Mouse (Mus musculus) heart, embryonic 12.5 days (tissue): Measurements from ENCODE around the gene Tpd52l1. TPM values are rescaled to one million over a fixed set of nuclear protein-coding genes. Genes with fewer than 3 reads are reported as not detected.

Source experiments
- ATAC-seq: fragments of 200-750 bp; cut with Nextera tagmentation; 2 replicates; pipeline ENCODE4 v1.8.0; 2017; ENCODE audit warnings: moderate TSS enrichment, moderate library complexity; ENCODE audit not compliant: insufficient number of reproducible peaks, low FRiP score
- H3K27ac ChIP-seq: fragments of 300-500 bp; sonication (generic); 2 replicates; pipeline ENCODE4 v1.5.1; 2016; ENCODE audit warnings: mild to moderate bottlenecking, moderate library complexity; ENCODE audit not compliant: poor library complexity, severe bottlenecking
- H3K27me3 ChIP-seq: fragments of 300-500 bp; sonication (generic); replicated peaks from 2 replicates; pipeline ENCODE4 v1.6.1; 2016; ENCODE audit warnings: mild to moderate bottlenecking, moderate library complexity
- H3K36me3 ChIP-seq: fragments of 300-500 bp; sonication (generic); 2 replicates; pipeline ENCODE4 v1.6.1; 2016; ENCODE audit warnings: mild to moderate bottlenecking, moderate library complexity
- H3K4me1 ChIP-seq: fragments of 300-500 bp; sonication (generic); replicated peaks from 2 replicates; pipeline ENCODE4 v1.6.1; 2016; ENCODE audit warnings: mild to moderate bottlenecking
- H3K4me2 ChIP-seq: fragments of 300-500 bp; sonication (generic); 2 replicates; pipeline ENCODE4 v1.6.1; 2016; ENCODE audit warnings: mild to moderate bottlenecking, moderate library complexity
- H3K4me3 ChIP-seq: fragments of 300-500 bp; sonication (generic); 2 replicates; pipeline ENCODE4 v1.5.1; 2016; ENCODE audit warnings: mild to moderate bottlenecking
- H3K9ac ChIP-seq: fragments of 300-500 bp; sonication (generic); 2 replicates; pipeline ENCODE4 v1.6.1; 2016; ENCODE audit warnings: mild to moderate bottlenecking, moderate library complexity
- H3K9me3 ChIP-seq: fragments of 300-500 bp; sonication (generic); replicated peaks from 2 replicates; pipeline ENCODE4 v1.6.1; 2016; ENCODE audit warnings: mild to moderate bottlenecking, moderate library complexity
- WGBS: fragments of 180-500 bp; shearing (Covaris S2); methylation state at CpG from one replicate; pipeline ENCODE4 v1.1.7; 2016; 5-methylcytosine and 5-hydroxymethylcytosine counted together
- polyA plus RNA-seq: library from polyadenylated mRNA; unstranded; fragments of >200 nt; fragmentation: Nextera tagmentation; extraction: Ambion mirVana; gene quantifications from 2 replicates; pipeline ENCODE4 v1.2.1, GENCODE M21; 2016

Gene Tpd52l1
- polyA plus RNA-seq, 1 experiment from 2014 or later: 16.5 TPM

DNA sequence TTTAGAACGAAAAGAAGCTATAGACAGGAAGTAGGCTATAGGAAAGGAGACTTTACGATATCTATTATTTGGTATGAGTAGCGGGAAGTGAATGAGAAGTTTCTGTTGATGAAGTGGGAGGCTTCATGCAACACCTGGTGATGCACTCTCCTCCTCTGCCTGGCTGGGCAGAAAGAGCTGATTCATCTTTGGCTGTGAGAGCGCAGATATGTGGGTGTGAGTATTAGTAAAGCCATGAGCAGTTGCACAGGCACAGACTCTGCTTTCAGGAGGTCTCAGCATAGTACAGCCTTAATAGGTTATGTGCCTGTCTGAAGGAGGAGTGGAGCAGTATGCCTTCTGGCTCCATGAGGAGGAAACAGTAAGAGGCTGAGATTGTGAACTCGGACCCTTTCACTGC, 109.3 kb downstream of the Tpd52l1 start:
- Histone ChIP-seq H3K27ac (no peak overlapping the region), H3K4me2 (no peak overlapping the region), H3K4me1 (0 out of 2 replicates have a peak, but pooled peaks cover 1% of the 10 kb centered on the region), H3K27me3 (no peaks in the 10 kb centered on the region), H3K9ac (no peak overlapping the region), H3K36me3 (no peaks in the 10 kb centered on the region), H3K9me3 (no peaks in the 10 kb centered on the region), H3K4me3 (no peak overlapping the region)
- WGBS: 77% methylated on average over 5 of the region's 5 CpGs
- ATAC-seq: no peak

DNA sequence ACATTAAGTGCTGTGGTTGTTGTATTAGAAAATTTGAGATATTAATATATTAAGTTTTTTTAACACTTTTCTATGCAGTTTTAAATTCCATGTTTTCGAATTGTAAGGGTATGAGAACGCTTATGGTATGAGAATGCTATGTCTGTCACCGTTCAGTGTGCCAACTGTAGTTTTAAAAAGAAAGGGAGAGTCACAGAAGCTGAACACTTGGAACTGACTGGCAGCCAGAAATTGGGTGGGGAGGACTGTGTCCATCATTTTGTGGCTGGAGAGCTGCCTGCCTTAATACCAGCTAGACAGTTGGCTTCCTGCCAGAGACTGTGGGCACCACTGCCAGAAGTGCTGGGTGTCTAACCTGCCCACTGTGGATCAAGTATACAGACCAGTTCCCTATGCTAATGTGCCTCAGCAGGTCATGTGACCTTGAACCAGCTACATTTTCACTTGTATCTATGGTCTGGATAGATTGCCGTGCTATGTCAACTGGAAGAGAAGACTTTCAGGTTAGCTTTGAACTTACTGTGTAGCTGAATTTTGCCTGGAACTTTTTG, 114.5 kb downstream of the Tpd52l1 start:
- Histone ChIP-seq H3K9ac (no peak overlapping the region), H3K9me3 (no peaks in the 10 kb centered on the region), H3K4me1 (0 out of 2 replicates have a peak, but pooled peaks cover 4% of the 10 kb centered on the region), H3K4me3 (no peak overlapping the region), H3K36me3 (peaks cover 16% of the 10 kb centered on the region), H3K27ac (no peak overlapping the region), H3K27me3 (no peaks in the 10 kb centered on the region), H3K4me2 (no peak overlapping the region)
- WGBS: 80% methylated on average over 4 of the region's 4 CpGs
- ATAC-seq: no peak

DNA sequence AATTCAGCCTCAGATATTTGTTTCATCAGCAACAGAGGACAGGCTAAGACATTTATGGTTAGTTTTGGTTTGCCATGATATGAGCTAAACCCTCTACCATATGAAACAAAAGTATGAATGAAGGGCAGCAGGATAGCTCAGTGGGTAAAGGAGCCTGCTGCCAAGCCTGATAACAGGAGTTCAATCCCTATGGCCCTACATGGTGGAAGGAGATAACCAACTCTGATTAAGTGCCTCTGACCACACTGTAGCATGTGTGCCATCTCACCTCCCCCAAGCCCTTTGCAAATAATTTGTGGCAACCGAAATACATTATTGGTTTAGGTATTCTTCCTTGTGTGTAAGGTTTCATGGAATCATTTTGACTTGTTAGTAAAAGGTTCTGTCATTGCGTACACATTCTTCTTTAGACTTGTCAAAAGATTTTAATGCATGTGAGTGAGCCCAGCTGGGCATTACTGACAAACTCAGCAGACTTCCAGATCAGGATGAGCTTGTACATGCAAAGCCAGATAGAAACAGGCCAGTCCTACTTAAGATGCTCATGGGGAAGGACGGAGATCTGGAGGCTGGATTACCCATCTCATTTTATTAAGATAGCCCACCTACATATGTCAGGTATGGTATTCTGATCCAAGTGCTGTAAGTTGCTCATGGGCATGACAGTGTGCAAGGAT, 115.3 kb downstream of the Tpd52l1 start:
- Histone ChIP-seq H3K9me3 (no peaks in the 10 kb centered on the region), H3K27ac (no peak overlapping the region), H3K4me3 (no peak overlapping the region), H3K36me3 (peaks cover 25% of the 10 kb centered on the region), H3K27me3 (no peaks in the 10 kb centered on the region), H3K4me2 (no peak overlapping the region), H3K4me1 (0 out of 2 replicates have a peak, but pooled peaks cover 4% of the 10 kb centered on the region), H3K9ac (no peak overlapping the region)
- no peak for ATAC-seq
- 87% methylated on average over 3 of the region's 3 CpGs for WGBS

DNA sequence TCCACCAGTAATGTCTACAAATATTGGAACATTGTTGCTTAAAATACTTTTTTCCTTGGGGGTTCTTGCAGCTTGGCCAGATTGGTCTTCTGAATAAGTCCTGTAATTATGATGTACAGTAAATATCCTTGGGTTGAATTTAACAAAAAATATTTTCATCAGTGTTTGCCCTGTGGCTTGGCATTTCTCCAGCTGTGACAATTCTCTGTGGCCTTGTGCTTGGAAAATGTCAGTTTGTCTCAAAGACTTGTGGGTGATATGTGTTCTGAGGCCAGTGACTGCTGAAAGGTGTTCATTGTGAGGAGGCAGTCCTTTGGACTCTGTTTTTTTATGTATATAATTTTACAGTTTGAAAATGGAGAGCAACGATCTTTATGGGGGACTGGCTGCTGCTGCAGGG, 116.3 kb downstream of the Tpd52l1 start:
- no peak overlapping the region for H3K4me3 ChIP-seq
- no peak overlapping the region for H3K4me2 ChIP-seq
- 0 out of 2 replicates have a peak, but pooled peaks cover 4% of the 10 kb centered on the region for H3K4me1 ChIP-seq
- no peak overlapping the region for H3K9ac ChIP-seq
- H3K36me3 ChIP-seq: peaks cover 30% of the 10 kb centered on the region
- H3K9me3 ChIP-seq: no peaks in the 10 kb centered on the region
- ATAC-seq: no peak
- no peaks in the 10 kb centered on the region for H3K27me3 ChIP-seq
- H3K27ac ChIP-seq: no peak overlapping the region
- 84% methylated on average over 1 of the region's 1 CpGs for WGBS

DNA sequence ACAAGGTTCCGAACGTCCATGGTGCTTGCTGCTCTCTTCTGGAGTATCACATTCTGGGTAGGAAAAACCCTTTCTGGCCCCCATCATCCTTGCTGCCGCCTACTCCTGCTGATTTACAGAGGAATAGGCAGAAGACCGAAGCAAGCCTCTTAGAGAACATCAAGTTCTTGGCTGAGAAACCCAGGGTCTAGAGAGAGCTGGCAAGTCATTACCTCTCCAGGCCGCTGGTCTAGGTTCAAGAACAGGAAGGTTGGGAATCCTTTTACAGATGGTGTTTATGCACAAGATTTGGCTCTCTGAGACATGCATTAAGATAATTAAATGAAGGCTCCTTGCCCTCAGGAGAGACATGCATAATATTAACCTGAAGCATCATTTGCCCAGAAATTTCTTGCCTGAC, 127.3 kb downstream of the Tpd52l1 start:
- 81% methylated on average over 5 of the region's 5 CpGs for whole genome bisulfite sequencing
- Histone ChIP-seq H3K9ac (no peak overlapping the region), H3K9me3 (no peaks in the 10 kb centered on the region), H3K27me3 (no peaks in the 10 kb centered on the region), H3K4me1 (peaks cover 3% of the 10 kb centered on the region; the same call in 1 of the 2 replicates), H3K36me3 (peaks cover 40% of the 10 kb centered on the region), H3K4me2 (no peak overlapping the region), H3K4me3 (no peak overlapping the region), H3K27ac (no peak overlapping the region)
- ATAC-seq: no peak

DNA sequence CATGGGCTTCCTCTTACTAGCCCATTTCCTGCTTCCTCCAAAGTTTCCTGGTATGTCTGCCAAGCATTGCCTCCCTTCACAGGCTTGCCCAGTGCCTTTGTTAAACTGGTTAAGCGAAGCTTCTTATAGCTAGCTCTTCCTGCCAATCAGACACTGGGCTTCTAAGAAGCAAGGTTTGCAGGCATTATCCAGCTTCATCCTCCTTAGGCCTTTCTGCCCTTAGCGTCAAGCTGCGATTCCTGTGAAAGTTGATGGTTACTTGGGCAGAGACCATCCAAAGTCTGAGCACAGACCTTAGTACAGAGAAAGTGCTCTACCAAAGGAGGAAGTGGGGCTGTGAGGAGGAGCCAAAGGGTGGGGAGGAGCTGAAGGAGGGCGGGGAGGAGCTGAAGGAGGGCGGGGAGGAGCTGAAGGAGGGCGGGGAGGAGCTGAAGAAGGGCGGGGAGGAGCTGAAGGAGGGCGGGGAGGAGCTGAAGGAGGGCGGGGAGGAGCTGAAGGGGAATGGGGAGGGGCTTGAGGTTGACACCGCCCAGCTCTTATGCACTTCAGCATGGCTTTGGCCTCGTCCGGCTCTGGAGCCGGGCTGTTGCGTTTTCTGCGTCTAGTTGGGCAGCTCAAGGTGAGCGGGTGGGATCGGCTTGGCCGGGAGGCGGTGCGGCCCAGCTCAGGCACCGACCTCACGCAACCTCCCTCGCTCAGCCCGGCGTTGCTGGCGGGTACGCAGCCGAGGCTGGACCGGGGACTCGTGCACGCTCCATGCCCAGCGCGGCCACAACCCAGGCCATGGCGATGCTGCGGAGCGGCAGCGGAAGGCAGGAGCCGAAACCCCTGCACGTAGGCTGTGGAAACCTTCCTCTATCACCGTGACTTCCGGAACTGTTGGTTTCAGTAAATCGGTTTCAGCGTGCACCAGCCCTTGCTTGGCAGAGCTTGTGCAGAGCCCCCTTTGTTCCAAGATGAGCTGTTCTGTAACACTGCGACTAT, 132.6 kb downstream of the Tpd52l1 start, which contains the start of gene Hddc2:
Gene Hddc2, plus strand, starts transcription at position 519 of the 984 bp plus-strand sequence.
- ATAC-seq: peak; percentile 94

DNA sequence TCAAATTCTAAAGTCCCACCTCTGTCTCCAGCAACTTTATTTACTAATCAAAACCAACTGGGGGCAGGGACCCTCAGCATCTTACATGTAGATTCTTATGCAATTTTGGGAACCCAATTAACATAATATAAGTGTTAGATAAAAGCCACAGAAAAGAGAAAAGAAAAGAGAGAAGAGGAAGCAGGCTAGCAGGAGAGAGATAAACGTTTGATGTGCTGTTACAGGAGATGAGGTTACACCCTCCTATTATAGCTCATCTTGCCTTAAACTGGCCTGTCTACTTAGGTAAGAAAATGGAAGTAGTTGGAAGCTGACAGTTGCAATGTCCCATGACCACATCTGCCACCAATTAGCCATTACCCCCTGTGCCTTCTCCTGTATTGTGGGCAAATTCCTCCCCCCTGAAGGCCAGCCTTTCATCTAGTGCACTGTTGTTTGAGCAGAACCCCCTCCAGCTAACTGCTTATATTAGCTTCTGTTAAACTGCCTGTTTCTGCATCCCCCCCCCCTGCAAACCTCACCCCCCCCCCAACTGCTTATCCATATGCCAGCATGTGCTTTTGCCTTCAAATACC, 138.6 kb downstream of the Tpd52l1 start:
- no peak overlapping the region for H3K4me2 ChIP-seq
- H3K36me3 ChIP-seq: no peaks in the 10 kb centered on the region
- no peaks in the 10 kb centered on the region for H3K9me3 ChIP-seq
- no peak overlapping the region for H3K4me3 ChIP-seq
- H3K27ac ChIP-seq: no peak overlapping the region
- H3K9ac ChIP-seq: no peak overlapping the region
- 26% methylated on average over 1 of the region's 1 CpGs for WGBS
- no peaks in the 10 kb centered on the region for H3K27me3 ChIP-seq
- no peak for ATAC-seq
- no peaks in the 10 kb centered on the region for H3K4me1 ChIP-seq

More for the DNA sequence above, 132.6 kb downstream of the Tpd52l1 start, which contains the start of gene Hddc2:
- H3K4me2 ChIP-seq: peak within 1 kb of the TSS; percentile 69
- no peaks in the 10 kb centered on the region for H3K9me3 ChIP-seq
- peaks cover 3% of the 10 kb centered on the region; the same call in 1 of the 2 replicates for H3K4me1 ChIP-seq
- peak within 1 kb of the TSS; percentile 87 for H3K27ac ChIP-seq
- peak within 1 kb of the TSS; percentile 82 for H3K9ac ChIP-seq
- peak within 1 kb of the TSS; percentile 73 for H3K4me3 ChIP-seq
- 4% methylated on average over 38 of the region's 44 CpGs for WGBS
- H3K27me3 ChIP-seq: no peaks in the 10 kb centered on the region
- H3K36me3 ChIP-seq: peaks cover 15% of the 10 kb centered on the region

DNA sequence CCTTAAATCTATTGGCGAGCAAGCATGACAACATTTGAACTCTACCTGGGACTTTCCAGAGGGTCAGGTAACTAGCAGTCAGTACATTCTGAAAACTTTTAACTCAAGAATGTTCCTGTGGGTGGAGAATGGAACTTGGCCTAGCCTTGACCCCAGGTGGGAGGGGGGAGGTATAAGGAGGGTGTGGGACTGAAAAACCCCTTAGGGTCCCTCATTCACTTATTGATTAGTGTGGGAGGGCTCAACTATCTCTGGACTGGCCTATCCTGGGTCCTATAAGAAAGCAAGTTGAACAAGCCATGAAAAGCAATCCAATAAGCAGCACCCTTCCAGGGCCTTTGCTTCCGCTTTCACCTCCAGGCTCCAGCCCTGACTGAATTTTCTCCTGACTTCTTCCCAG, 142.3 kb downstream of the Tpd52l1 start:
- no peaks in the 10 kb centered on the region for H3K36me3 ChIP-seq

DNA sequence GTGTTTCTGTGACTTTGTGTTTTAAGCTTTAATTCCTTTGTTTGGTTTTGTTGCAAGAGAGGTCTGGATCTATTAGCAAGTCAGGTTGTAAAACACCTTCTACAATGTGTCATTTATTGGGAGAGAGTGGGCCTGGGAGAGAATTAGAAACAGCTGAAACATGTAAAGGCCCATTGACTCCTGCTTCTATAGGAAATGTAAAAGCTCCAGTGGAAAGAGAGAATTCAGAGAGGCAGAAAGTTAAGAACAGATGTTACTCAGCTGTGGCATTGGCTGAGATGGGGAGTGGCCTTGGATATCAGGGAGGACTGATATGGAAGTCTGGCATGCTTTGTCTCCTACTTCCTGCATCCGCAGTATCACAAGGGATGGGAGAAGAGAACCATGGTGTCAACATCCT, 145.5 kb downstream of the Tpd52l1 start:
- H3K36me3 ChIP-seq: no peaks in the 10 kb centered on the region
- 55% methylated on average over 1 of the region's 1 CpGs for WGBS
- H3K9ac ChIP-seq: no peak overlapping the region
- H3K27ac ChIP-seq: no peak overlapping the region
- H3K9me3 ChIP-seq: no peaks in the 10 kb centered on the region
- H3K4me2 ChIP-seq: no peak overlapping the region
- ATAC-seq: no peak
- H3K4me3 ChIP-seq: no peak overlapping the region
- no peaks in the 10 kb centered on the region for H3K27me3 ChIP-seq
- peaks cover 5% of the 10 kb centered on the region; the same call in 1 of the 2 replicates for H3K4me1 ChIP-seq

More for the DNA sequence above, 142.3 kb downstream of the Tpd52l1 start:
- Histone ChIP-seq H3K27ac (no peak overlapping the region), H3K4me3 (no peak overlapping the region), H3K27me3 (no peaks in the 10 kb centered on the region), H3K9ac (no peak overlapping the region), H3K4me1 (no peaks in the 10 kb centered on the region), H3K4me2 (no peak overlapping the region), H3K9me3 (no peaks in the 10 kb centered on the region)
- WGBS: 90% methylated on average over 2 of the region's 2 CpGs
- ATAC-seq: no peak

DNA sequence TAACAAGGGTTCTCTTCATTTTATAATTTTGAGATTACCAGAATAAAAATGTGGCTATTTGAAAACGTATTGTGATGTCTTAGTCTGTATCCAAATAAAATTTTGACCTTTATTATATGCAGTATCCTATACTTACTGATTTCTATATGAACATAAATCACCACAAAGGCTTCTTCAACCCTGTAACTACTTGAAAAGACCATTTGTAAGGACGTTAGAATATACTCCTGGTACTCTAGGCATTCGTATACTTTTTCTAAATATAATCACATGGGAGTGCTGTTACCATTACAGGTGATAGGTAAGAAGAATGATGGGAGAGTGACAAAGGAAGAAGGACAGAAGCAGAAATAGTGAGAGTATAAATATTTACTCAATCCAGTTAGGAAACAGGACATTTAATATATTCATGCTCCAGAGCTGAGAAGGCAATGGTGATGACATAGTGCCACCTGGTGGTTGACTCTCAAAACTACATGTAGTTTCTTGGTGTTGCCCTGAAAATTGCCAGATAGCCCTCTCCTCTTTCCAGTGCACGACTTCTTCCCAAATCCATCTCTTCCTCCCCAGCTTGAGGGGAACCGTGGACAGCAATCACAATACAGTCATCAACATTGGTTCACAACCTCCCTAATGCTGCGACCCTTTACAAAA, 146.7 kb downstream of the Tpd52l1 start:
- Histone ChIP-seq H3K4me2 (no peak overlapping the region), H3K27me3 (no peaks in the 10 kb centered on the region), H3K4me1 (peaks cover 5% of the 10 kb centered on the region; the same call in 1 of the 2 replicates), H3K9me3 (no peaks in the 10 kb centered on the region), H3K4me3 (no peak overlapping the region), H3K27ac (no peak overlapping the region), H3K9ac (no peak overlapping the region), H3K36me3 (no peaks in the 10 kb centered on the region)
- 34% methylated on average over 6 of the region's 6 CpGs for WGBS
- ATAC-seq: no peak
